Mouse (Mus musculus) intestine, postnatal 0 days (tissue): ENCODE results near the gene Naa10. TPM values are rescaled to one million over a fixed set of nuclear protein-coding genes. Genes with fewer than 3 reads are reported as not detected.

Source experiments
- ATAC-seq: fragments of 200-750 bp; cut with Nextera tagmentation; 2 replicates; pipeline ENCODE4 v1.8.0; 2017; ENCODE audit warnings: mild to moderate bottlenecking, moderate TSS enrichment, moderate library complexity
- H3K27ac ChIP-seq: fragments of 300-500 bp; sonication (generic); 2 replicates; pipeline ENCODE4 v1.5.1; 2014; ENCODE audit warnings: mild to moderate bottlenecking, low read depth, low read length, moderate library complexity
- H3K27me3 ChIP-seq: fragments of 300-500 bp; sonication (generic); replicated peaks from 2 replicates; pipeline ENCODE4 v1.6.1; 2014; ENCODE audit warnings: low read length, mixed read lengths; ENCODE audit not compliant: control insufficient read depth, insufficient read depth
- H3K36me3 ChIP-seq: fragments of 300-500 bp; sonication (generic); 2 replicates; pipeline ENCODE4 v1.6.1; 2014; ENCODE audit warnings: mild to moderate bottlenecking, moderate library complexity; ENCODE audit not compliant: control insufficient read depth, insufficient read depth
- H3K4me1 ChIP-seq: fragments of 300-500 bp; sonication (generic); replicated peaks from 2 replicates; pipeline ENCODE4 v1.6.1; 2014; ENCODE audit warnings: antibody characterized with exemption, low read length, mixed read lengths; ENCODE audit not compliant: control insufficient read depth, insufficient read depth
- H3K4me2 ChIP-seq: fragments of 300-500 bp; sonication (generic); replicated peaks from 2 replicates; pipeline ENCODE4 v1.6.1; 2014; ENCODE audit warnings: low read depth, mild to moderate bottlenecking, moderate library complexity
- H3K4me3 ChIP-seq: fragments of 300-500 bp; sonication (generic); 2 replicates; pipeline ENCODE4 v1.5.1; 2014; ENCODE audit warnings: low read depth, low read length
- H3K9ac ChIP-seq: fragments of 300-500 bp; sonication (generic); 2 replicates; pipeline ENCODE4 v1.6.1; 2014; ENCODE audit warnings: mild to moderate bottlenecking, low read depth, low read length
- H3K9me3 ChIP-seq: fragments of 300-500 bp; sonication (generic); 2 replicates; pipeline ENCODE4 v1.6.1; 2016; ENCODE audit warnings: mixed run types; ENCODE audit not compliant: control insufficient read depth
- CTCF ChIP-seq: sonication (generic); IDR thresholded peaks from 2 replicates; pipeline ENCODE4 v1.5.1; 2016; ENCODE audit warnings: low read depth, mild to moderate bottlenecking, control low read depth, antibody characterized with exemption, moderate library complexity
- WGBS: fragments of 180-500 bp; shearing (Covaris S2); extraction: QIAGEN DNeasy Blood & Tissue Kit; methylation state at CpG from one replicate; pipeline ENCODE4 v1.1.7; 2014; 5-methylcytosine and 5-hydroxymethylcytosine counted together
- polyA plus RNA-seq: library from polyadenylated mRNA; unstranded; fragments of >200 nt; fragmentation: Nextera tagmentation; extraction: Ambion mirVana; gene quantifications from 2 replicates; pipeline ENCODE4 v1.2.1, GENCODE M21; 2015

Gene Naa10
- polyA plus RNA-seq, 1 experiment from 2014 or later: 76.6 TPM

DNA sequence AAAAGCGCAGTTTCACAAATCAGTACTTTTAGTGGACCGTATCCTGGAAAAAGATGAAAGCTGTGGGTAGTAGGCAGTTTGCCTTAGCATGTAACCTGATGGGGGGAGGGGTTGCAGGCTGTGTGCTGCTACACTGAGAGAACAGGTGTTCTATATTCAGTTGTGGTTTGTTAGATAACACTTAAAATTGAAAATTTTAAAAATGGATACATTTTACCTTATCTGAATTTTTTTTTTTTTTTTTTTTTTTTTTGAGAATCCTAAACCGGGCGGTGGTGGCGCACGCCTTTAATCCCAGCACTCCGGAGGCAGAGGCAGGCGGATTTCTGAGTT is 772 bp upstream of the Naa10 start:
- H3K4me3 ChIP-seq: 0 out of 2 replicates have a peak overlapping the region, but pooled peaks have one; percentile 47
- 73% methylated on average over 8 of the region's 8 CpGs for WGBS
- H3K9ac ChIP-seq: no peak overlapping the region
- H3K27ac ChIP-seq: no peak overlapping the region
- no peak for TF ChIP-seq CTCF
- H3K36me3 ChIP-seq: peaks cover 4% of the 10 kb centered on the region; the same call in 1 of the 2 replicates
- H3K4me1 ChIP-seq: no peaks in the 10 kb centered on the region
- peak overlapping the region; percentile 62 for H3K4me2 ChIP-seq
- no peak for ATAC-seq
- no peaks in the 10 kb centered on the region for H3K27me3 ChIP-seq
- H3K9me3 ChIP-seq: no peaks in the 10 kb centered on the region

DNA sequence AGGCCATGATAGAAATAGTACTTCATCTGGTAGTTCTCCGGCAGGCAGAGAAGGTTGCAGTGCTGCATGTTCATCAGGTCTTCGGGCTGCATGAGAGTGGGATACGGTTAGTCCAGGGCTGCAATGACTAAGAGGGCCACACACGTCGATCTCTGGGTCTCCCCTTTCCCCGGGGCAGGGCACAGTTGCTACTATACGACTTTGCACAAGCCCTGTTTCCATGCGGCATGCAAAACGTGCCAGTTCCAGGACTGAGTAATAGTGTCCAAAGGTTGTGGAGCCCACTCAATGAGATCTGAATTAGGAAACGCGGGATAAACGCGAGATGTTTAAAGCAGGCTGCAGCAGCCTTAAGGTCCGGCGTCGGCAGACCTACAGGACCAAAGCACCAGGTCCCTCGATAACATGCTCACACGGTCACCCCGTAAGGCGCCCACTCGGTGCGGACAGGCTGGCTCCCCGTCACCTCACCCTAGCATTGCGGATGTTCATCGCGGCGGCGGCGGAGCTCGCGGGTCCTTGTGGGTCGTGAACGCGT is 390 bp downstream of the Naa10 start:
- WGBS: 15% methylated on average over 34 of the region's 34 CpGs
- Histone ChIP-seq H3K36me3 (peaks cover 2% of the 10 kb centered on the region; the same call in 1 of the 2 replicates), H3K4me3 (peak overlapping the region; percentile 47), H3K27ac (peak overlapping the region; percentile 46), H3K9me3 (no peaks in the 10 kb centered on the region), H3K9ac (peak overlapping the region; percentile 48), H3K4me1 (no peaks in the 10 kb centered on the region), H3K4me2 (peak overlapping the region; percentile 62), H3K27me3 (no peaks in the 10 kb centered on the region)
- ATAC-seq: peak; percentile 35
- no peak for TF ChIP-seq CTCF

GRCm38 (mm10) chrX:73918631-73919030 is 3.1 kb downstream of the Naa10 start:
- no peaks in the 10 kb centered on the region for H3K27me3 ChIP-seq
- no peaks in the 10 kb centered on the region for H3K4me1 ChIP-seq
- no peak overlapping the region for H3K4me3 ChIP-seq
- 65% methylated on average over 5 of the region's 5 CpGs for WGBS
- no peak overlapping the region for H3K4me2 ChIP-seq
- no peak for TF ChIP-seq CTCF
- H3K9me3 ChIP-seq: no peaks in the 10 kb centered on the region
- no peaks in the 10 kb centered on the region for H3K36me3 ChIP-seq
- H3K27ac ChIP-seq: no peak overlapping the region
- ATAC-seq: no peak
- no peak overlapping the region for H3K9ac ChIP-seq

GRCm38 (mm10) chrX:73916945-73917344 is 4.8 kb downstream of the Naa10 start:
- no peaks in the 10 kb centered on the region for H3K9me3 ChIP-seq
- no peak for TF ChIP-seq CTCF
- H3K9ac ChIP-seq: no peak overlapping the region
- ATAC-seq: no peak
- H3K36me3 ChIP-seq: no peaks in the 10 kb centered on the region
- no peak overlapping the region for H3K4me2 ChIP-seq
- no peaks in the 10 kb centered on the region for H3K27me3 ChIP-seq
- H3K27ac ChIP-seq: 0 out of 2 replicates have a peak overlapping the region, but pooled peaks have one; percentile 4
- H3K4me3 ChIP-seq: no peak overlapping the region
- 77% methylated on average over 8 of the region's 8 CpGs for WGBS
- no peaks in the 10 kb centered on the region for H3K4me1 ChIP-seq

DNA sequence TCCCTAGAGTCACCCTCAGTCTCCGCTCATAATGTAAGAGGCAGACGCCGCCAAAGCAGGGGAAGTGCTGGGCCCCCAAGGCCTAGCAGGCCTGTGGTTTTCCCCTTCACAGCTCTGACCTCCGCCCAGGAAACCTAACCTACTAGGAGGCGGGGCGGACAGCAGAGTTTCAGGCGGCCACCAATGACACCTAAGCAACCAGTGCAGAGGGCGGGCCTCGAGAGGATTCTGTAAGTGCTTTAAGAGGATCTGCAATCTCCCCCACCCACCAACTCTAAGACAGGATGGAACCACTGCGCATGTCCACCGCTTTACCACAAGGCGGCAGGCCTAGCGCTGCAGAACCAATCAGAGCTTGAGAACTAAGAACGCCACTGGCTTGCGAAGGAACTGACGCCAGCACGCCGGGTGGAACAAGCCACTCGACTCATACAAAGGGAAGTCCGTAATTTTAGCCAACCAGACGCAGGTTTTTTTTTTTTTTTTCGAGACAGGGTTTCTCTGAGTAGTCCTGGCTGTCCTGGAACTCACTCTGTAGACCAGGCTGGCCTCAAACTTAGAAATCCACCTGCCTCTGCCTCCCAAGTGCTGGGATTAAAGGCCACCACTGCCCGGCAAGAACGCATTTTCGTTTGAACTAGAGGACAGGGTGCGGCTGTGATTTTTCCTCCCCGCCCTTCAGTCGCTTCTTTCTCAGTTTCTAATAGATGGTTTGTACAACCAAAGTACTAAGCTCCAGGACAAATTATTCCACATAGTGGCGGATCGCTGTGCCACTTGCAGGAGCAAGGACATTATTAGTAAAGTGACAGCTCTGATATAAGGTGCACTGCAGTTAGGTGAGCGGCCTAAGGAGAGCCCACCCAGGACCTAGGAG is 6.7 kb downstream of the Naa10 start:
- peak overlapping the region; percentile 32 for H3K4me2 ChIP-seq
- H3K9ac ChIP-seq: no peak overlapping the region
- no peaks in the 10 kb centered on the region for H3K36me3 ChIP-seq
- no peaks in the 10 kb centered on the region for H3K9me3 ChIP-seq
- 26% methylated on average over 31 of the region's 31 CpGs for WGBS
- no peaks in the 10 kb centered on the region for H3K4me1 ChIP-seq
- peak overlapping the region; percentile 41; the same call in 1 of the 2 replicates for H3K27ac ChIP-seq
- H3K27me3 ChIP-seq: no peaks in the 10 kb centered on the region
- H3K4me3 ChIP-seq: no peak overlapping the region
- ATAC-seq: peak; percentile 96
- TF ChIP-seq CTCF: peak; percentile 68

GRCm38 (mm10) chrX:73911588-73911987 is 10.2 kb downstream of the Naa10 start:
- no peak for TF ChIP-seq CTCF
- Histone ChIP-seq H3K4me2 (no peak overlapping the region), H3K4me3 (no peak overlapping the region), H3K36me3 (no peaks in the 10 kb centered on the region), H3K4me1 (no peaks in the 10 kb centered on the region), H3K27me3 (no peaks in the 10 kb centered on the region), H3K27ac (no peak overlapping the region), H3K9ac (no peak overlapping the region), H3K9me3 (no peaks in the 10 kb centered on the region)
- 90% methylated on average over 2 of the region's 2 CpGs for WGBS
- no peak for ATAC-seq
